Mouse (Mus musculus) CH12.LX (cell line): ENCODE measurements around the gene Slc16a13.

Source experiments
- GABPA ChIP-seq: IDR thresholded peaks from 2 replicates; pipeline ENCODE4 v1.6.1; 2012; ENCODE audit warnings: low read depth, low read length, improper control_type of control experiment, inconsistent platforms; ENCODE audit not compliant: insufficient replicate concordance
- MAX ChIP-seq: IDR thresholded peaks from 2 replicates; pipeline ENCODE4 v1.6.1; 2011; ENCODE audit warnings: low read length, improper control_type of control experiment
- POLR2A ChIP-seq: IDR thresholded peaks from 2 replicates; pipeline ENCODE4 v1.6.1; 2011; ENCODE audit warnings: low read depth, mild to moderate bottlenecking, improper control_type of control experiment, low read length

DNA sequence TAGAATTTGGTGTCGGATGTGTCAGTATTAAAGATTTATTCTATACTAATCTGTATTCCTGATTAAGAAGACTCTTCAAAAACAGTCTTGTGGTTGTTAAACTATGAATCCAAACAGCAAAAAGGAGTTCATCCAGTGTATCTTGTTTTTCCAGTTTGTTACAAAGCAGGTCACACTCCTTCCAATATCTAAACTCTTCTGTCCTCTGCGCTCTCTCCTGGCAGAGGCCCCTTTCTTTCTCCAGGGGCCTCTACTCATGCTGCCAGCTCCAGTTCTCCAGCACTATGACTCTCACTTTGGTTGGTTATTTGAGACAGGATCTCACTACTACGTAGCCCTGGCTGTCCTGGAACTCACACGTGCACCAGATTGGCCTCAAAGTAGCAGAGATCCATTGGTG is 45.0 kb upstream of the Slc16a13 start:
- no peak for TF ChIP-seq GABPA
- no peak for TF ChIP-seq MAX
- no peak for TF ChIP-seq POLR2A
